Mouse (Mus musculus) thymus, postnatal 14 days (tissue): ENCODE results near the gene Samd14.

ENCODE experiments used
- DNase-seq: peaks from one replicate; pipeline ENCODE4 v3.0.0; 2021

The Samd14 gene

DNA sequence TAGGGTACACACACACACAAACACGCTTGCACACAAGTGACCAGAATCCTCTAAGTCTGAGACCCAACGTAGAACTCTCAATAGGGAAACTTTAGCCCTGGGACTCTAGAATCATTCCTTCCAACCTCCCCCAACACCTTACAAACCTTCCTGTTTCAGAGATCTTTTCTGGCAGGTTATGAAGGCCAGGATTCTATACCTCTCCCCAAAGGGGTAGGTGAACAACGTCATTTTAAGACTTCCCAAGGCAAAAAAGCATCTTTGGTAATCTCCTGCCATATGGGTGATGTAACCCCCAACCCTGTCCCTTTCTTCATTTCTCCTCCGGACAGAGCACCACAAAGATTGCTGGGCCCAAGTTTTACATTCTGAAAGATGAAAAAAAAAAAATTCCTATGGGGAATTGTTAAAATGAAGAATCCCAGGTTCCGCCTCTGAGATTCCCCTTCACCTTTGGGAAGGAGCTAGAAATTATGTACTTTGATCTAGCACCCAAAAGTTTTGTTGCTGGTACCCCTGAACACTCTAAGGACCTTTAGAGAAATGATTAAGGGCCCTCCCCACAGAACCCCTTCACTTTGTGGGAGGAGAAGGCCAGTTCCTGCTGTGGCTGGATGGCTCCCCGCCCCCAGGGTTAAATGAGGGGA is 19.5 kb upstream of the Samd14 start:
- DNase-seq: peak; percentile 9

DNA sequence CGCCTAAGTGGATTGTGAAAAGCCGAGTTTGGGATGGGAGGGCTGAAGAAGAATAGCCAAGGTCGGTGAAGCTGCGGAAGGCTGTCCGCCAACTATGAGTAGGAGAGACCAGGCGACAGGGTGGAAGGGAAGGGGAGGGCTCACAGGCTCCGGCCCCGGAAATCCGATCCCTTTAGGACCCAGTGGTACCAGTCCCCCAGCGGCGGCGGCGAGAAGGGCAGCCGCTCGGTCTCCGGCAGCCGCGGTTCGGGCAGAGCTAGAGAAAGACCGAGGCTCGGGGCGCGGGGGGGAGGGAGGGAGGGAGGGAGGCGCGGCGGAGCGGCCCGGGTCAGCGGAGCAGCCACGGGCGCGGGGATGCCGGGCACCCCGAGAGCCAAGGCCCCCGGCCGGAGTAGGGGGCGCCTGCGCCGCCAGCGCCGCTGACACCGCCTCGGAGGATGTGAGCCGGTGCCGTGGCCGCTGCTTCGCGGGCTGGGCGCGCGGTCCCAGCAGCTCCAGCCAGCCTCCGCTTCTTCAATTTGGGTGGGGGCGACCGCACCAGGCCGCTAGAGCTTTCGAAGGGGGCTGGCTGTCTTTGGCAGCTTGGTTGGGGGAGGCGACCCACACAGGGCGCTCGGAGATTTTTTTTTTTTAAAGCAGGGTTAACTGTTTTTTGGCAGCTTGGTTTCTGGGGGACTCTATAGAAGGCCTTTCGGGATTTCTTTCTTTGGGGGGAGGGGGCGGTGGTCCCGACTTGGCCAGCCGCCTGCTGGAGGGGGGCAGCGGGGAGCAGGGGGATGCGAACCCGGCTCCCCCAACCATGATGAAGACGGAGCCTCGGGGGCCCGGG is 18.7 kb upstream of the Samd14 start, which contains the start of gene Ppp1r9b:
Ppp1r9b (plus strand) TSS at position 287 of the 829 bp plus-strand sequence.
- DNase-seq: peak; percentile 95

DNA sequence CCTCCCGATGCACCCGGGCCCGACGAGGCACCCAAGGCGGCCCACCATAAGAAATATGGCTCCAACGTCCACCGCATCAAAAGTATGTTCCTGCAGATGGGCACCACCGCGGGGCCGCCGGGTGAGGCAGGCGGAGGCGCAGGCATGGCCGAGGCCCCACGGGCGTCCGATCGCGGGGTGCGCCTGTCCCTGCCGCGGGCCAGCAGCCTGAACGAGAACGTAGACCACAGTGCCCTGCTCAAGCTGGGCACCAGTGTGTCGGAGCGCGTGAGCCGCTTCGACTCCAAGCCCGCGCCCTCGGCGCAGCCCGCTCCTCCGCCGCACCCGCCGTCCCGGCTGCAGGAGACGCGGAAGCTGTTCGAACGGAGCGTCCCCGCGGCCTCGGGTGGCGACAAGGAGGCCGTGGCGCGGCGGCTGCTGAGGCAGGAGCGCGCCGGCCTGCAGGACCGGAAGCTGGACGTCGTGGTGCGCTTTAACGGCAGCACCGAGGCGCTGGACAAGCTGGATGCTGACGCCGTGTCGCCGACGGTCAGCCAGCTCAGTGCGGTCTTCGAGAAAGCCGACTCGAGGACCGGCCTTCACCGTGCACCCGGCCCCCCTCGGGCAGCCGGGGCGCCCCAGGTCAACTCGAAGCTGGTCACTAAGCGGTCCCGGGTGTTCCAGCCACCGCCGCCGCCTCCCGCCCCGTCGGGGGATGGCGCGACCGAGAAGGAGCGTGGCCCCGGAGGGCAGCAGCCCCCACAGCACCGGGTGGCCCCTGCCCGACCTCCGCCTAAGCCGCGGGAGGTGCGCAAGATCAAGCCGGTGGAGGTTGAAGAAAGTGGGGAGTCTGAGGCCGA is 17.8 kb upstream of the Samd14 start:
- DNase-seq: peak; percentile 76

DNA sequence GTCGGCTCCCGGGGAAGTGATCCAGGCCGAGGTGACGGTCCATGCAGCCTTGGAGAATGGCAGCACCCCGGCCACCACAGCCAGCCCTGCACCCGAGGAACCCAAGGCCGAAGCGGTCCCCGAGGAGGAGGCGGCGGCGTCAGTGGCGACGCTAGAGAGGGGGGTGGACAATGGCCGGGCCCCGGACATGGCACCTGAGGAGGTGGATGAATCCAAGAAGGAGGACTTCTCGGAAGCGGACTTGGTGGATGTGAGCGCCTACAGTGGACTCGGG is 17.3 kb upstream of the Samd14 start:
- no peak for DNase-seq

DNA sequence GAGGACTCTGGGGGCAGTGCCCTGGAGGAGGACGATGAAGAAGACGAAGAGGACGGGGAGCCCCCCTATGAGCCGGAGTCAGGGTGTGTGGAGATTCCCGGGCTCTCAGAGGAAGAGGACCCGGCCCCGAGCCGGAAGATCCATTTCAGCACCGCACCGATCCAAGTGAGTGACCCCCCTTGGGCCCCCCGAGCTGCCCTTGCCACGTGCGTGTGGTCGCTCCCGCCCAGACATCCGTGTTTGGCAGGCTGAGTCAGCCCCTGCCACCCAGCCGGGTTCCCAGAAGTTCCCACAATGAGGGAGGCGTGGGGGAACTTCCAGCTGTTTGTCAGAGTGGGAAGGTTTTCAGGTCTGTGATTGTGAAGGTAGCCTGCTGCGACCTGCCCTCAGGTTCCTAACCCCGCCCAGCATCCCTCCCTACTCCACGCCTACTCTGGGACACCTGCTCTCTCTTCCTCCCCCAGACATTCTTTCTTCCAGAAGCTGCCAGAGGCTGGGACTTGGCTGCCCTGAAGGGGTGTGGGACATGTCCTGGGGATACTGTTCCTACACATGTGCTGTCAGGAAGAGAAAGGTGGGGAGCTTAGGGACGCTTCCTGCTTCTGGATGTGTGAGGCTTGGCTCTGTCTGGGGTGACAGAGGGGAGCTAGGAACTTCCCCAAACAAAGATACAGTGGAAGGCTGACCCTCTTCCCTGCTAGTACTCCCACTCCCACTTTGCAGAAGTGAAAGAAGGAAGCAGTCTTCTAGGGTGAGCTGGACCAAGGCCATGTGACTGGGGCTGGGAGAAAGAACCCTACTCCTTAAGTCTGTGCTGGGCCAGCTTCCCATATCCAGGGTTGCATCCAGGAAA is 16.7 kb upstream of the Samd14 start:
- peak; percentile 73 for DNase-seq

DNA sequence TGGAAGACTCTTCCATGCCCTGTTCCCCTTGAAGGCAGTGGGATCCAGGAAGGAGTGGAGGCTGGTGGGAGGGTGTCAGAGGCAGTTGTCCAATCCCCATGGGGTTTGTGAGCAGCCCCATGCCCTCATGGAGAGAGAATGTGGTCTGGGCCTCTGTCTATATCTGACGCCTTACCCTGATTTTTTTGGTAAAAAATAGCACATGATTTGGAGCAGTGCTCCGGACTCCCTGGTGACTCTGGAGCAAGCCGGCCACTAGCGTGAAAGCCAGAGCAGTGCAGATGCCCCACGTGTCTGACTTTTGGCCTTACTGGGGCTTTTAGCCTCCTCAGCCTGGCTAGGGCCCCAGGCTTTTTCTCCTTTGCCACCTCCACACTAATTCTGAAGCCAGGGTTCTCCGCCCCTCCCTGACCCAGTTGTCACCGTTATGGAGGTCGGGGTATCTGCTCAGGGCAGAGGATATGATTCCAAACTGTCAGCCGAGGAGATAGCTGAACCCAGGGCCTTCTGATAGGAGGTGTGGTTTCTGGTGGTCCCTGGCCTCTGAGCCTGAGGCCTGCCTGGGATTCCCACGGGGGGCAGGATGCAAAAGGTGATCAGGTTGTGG is 15.4 kb upstream of the Samd14 start:
- DNase-seq: peak; percentile 18

DNA sequence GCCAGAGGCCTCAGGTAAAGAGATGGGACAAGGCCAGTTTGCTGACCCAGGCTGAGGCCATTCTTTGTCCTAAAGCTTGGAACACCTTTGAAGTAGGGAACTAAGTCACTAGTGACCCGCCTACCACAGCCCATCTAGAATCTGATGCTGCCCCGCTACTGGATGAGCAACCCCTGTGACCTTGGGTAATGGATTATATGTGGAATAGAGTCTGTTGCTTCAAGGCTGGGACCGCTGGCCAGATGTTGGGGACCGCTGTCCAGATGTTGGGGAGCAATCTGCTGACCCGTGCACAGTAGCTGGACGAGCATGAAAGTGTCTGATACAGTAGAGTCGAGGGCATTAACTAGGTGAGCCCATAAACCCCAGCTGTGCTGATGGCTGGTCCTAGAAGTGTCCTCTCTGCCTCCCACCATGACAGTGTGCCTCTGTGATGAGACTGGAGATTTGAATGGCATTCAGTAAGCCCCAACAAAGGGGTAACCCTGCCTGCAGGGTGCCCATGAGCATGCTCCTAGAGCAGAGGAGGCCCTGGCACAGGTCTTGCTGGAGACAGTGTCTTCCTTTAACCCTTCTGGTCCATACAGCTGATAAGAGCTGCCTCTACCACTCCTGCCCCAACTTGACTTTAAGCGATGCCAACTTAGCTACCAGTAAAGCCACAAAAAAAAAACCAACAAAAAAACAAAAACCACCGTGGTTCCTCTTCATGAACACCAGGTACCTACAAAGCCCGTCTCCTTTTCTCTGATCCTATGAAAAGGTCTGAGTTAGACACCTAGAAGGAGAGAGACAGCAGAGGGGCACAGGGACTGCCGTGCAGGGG is 14.5 kb upstream of the Samd14 start:
- peak; percentile 32 for DNase-seq

DNA sequence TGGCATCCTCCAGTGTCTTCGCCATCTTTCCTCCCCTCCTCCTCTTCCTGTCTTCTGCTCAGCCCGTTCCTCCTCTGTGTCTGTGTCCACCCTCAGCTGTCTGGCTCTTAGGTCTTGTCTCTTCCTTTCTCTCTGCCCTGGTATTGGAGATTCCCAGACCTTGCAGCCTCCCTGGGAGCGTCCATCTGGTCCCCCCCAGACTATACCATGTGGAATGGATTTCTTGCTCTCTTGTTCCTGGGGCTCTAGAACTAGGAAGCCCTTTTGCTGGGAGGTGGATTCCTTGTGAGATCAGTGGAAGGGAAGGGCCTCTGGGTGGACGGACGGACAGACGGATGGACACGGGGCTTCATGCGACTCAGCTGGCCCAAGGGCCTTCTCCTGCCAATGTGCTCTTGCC is 13.6 kb upstream of the Samd14 start:
- no peak for DNase-seq

DNA sequence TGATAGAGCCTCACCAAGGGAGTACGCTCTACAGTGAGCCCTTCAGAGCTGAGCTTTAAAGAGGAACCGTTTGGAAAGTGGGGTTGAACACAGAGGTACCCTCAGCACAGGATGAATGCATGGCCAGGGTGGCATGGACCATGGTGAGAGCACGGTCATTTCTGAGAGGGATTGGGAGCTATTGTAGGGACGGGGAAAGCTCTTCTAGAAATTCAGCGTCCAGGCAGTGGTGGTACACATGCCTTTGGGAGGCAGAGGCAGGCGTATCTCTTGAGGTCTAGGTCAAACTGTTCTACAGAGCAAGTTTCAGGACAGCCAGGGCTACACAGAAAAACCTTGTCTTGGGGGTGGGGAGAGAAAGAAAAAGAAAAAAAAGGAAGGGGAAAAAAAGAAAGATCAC is 12.7 kb upstream of the Samd14 start:
- peak; percentile 23 for DNase-seq

DNA sequence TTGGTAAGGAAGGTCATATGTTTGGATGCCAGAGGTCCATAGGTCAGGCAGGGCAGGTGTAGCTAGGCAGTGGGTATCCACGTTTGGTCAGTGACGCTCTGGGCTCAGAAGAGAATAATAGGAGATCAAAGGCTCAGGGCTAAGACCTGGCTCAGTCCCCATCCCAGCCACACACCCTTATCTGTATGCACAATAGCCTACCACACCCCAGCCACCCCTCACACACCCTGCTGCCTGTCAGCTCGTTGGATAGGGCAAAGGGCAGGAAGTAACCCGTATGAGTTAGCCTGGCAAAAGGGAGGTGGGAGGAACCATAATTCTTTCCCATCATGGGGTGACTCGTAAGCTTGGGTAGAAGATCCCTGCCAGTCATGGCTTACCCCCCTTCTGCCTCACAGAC is 12.1 kb upstream of the Samd14 start:
- no peak for DNase-seq

DNA sequence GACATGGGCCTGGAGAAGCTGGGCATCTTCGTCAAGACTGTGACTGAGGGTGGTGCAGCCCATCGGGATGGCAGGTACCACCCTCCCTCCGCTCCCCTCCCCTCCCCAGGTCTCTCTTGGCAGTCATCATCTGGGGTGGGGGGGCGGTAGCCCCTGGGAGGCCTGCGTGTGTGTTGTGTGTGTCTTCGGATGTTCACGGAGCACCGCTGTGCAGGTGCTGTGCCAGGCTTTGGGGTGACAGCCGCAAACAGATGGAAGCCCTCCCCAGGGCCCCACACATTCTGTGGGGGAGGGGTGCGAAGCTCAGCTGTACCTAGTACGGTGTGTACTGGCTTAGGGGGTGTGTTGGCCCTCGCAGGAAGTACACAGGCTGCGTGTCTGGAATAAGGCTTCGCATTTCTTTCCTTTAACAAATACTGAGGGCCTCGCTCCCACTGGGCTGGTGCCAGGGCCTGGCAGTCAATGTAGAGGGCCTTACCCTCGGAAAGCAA is 11.6 kb upstream of the Samd14 start:
- peak; percentile 98 for DNase-seq

DNA sequence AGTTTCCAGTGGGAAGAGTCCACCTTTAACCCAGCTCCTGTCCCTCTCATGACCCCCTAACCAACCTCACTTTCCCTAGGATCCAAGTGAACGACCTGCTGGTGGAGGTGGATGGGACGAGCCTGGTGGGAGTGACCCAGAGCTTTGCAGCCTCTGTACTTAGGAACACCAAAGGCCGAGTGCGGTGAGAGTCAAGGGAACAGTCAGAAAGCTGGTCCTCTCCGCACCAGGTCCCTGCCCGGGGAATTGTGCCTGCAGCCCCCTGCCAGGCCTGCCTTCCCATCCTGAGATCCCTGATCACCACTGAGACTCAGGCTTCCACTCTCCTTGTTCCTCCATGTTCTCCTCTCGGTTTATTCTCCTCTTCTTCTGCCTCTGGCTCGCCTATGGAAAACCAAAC is 9.6 kb upstream of the Samd14 start:
- peak; percentile 43 for DNase-seq

DNA sequence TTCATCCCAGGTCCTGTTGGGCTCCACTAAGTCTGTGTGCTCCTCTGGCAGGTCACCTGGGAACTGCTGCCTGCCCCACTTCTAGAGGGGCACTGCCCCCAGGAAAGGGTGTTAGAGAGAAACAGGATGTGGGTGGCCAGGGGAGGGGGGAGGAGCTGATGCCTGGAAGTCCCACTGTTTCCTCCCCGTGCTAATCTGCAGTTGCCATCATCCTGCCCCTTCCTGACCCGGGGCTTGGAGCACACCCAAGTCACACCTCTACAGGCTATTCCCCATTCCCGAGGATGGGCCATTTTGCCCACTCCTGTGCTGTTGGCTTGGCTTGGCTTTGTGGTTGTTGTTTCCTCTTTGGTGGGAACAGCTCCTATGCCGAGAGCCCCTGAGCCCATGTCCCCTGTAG is 9.1 kb upstream of the Samd14 start:
- DNase-seq: peak; percentile 85

DNA sequence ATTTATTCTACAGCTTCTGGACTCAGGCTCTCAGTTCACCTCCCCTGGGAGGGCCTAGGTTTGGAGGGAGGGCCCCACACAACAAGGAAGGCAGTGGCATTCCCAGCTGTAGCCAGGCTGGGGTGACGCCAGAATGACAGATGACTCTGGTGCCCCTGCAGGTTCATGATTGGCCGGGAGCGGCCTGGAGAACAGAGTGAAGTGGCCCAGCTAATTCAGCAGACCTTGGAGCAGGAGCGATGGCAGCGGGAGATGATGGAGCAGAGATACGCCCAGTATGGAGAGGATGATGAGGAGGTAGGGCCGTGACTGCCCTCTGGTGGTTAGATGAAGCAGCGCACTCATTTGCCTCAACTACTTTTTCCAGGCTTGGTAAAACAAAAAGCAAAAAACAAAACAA is 8.6 kb upstream of the Samd14 start:
- peak; percentile 79 for DNase-seq

DNA sequence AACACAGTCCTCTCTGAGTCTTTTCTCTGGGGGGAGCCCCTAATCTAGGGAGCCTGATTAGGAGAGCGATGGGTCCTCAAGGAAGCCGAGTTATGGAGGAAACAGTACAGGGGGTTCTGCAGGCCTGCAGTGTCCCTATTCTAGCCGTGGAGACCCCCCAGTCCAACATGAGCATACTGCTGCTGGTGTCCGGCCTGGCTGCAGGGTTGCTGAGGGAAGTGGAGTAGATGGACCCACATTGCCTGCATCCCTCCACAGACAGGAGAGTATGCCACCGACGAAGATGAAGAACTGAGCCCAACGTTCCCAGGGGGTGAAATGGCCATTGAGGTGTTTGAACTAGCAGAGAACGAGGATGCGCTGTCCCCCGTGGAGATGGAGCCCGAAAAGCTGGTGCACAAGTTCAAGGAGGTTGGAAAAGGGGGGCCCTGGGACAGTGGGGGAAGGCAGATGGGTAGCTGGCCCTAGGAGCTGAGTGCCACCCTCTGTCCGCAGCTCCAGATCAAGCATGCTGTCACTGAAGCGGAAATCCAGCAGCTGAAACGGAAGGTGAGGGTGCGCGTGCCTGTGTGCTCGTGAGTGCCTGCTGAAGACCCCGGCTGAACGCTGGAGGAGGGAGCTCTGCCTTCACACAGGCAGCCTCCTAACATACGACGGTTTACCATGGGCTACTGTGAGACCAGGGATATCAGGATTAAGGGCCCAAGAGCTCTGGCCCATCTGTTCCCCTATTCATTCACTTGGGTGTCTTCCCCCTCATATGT is 7.9 kb upstream of the Samd14 start:
- DNase-seq: peak; percentile 25

DNA sequence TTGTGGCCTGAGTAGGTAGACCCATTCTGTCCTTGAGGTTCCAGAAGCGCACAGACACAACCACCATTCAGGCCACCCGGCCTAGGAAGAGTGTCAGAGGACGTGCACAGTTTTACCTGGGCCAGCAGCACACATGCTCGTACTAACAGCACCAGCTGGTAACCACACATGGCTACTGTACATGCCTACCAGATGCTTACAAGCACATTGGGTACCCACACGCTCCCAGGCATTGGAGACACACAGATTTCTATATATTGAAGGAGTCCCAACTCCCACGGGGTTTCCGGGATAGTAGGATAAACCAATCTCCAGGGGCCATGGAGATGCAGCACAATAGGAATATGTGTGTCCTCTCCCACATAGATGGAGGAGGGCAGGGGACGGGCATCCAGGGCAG is 7.0 kb upstream of the Samd14 start:
- no peak for DNase-seq

DNA sequence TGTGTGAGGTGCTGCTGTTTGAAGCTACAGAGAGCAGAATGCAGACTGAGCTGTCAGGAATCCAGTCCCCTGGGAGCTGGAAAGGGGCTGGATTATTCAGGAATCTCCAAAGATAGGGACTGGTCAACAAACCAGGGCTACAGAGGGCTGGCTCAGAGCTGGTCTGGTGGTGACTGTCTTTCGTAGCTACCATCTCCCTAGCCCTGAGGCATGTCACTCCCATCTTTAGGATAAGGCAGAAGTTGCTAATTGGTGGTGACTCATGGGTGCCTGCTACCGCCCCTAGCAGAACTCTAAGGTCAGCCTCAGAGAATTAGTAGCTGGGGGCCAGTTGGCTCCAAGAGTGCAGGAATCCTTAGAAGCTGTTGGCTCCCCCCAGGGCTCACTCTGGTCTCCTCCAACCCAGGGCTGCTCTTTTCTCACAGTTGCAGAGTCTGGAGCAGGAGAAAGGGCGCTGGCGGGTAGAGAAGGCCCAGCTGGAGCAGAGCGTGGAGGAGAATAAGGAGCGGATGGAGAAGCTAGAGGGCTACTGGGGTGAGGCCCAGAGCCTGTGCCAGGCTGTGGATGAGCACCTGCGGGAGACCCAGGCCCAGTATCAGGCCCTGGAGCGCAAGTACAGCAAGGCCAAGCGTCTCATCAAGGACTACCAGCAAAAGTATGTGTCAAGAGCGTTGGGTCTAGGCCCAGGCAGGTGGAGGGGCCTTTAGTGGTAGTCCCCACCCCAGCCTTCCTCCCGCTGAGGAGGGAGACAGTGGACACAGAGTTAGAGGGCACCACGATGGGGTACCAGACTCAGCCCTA is 5.3 kb upstream of the Samd14 start:
- no peak for DNase-seq

DNA sequence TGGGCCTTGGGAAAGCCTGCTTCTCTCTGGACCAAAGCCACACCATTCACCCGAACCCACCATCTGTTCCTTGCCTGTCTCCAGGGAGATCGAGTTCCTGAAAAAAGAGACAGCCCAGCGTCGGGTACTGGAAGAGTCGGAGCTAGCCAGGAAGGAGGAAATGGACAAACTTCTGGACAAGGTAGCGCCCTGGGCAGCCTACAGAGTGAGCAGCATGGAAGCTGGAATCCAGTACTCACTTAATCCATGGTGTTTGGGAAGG is 4.8 kb upstream of the Samd14 start:
- no peak for DNase-seq

DNA sequence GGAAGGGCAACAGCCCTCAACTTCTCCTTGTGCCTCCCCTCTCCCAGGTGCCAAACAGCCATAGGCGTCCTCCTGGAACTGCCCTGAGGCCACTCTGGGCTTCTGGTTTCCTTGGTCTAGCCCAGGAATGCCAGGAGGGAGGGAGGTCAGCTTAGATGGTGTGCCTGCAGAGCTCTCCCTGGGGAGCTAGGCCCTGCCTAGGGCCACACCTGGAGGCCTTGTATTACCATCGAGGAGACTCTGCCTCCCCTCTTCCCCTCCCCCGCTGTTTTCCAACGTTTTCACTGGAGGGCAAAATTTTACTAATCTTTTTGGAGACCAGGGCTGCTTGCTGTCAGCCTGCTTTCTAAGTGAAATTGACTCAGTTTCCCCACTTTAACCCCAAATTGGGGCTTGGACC is 3.6 kb upstream of the Samd14 start:
- peak; percentile 40 for DNase-seq
